Mouse (Mus musculus) bone marrow, adult 2 months (tissue): ENCODE results near the gene Tbc1d5. TPM values are rescaled to one million over a fixed set of nuclear protein-coding genes. Genes with fewer than 3 reads are reported as not detected.

Experiments
- H3K27ac ChIP-seq: fragments of 200-500 bp; 2 replicates; pipeline ENCODE4 v1.5.1; 2012; ENCODE audit warnings: low read depth, mild to moderate bottlenecking, control low read depth, inconsistent platforms, low read length; ENCODE audit not compliant: control insufficient read depth, poor library complexity, insufficient read depth
- H3K4me1 ChIP-seq: fragments of 200-500 bp; 2 replicates; pipeline ENCODE4 v1.6.1; 2011; ENCODE audit warnings: low read length; ENCODE audit not compliant: control insufficient read depth, insufficient read depth
- H3K4me3 ChIP-seq: fragments of 200-500 bp; replicated peaks from 2 replicates; pipeline ENCODE3; 2011; ENCODE audit warnings: mild to moderate bottlenecking, low read depth, low read length, control low read depth; ENCODE audit not compliant: control insufficient read depth
- CTCF ChIP-seq: fragments of 200-500 bp; IDR thresholded peaks from 2 replicates; pipeline ENCODE4 v1.5.1; 2011; ENCODE audit warnings: low read length, control low read depth; ENCODE audit not compliant: control insufficient read depth, insufficient read depth
- POLR2A ChIP-seq: fragments of 200-500 bp; IDR thresholded peaks from 2 replicates; pipeline ENCODE4 v1.6.1; 2011; ENCODE audit warnings: low read depth, mild to moderate bottlenecking, control low read depth, low read length, borderline replicate concordance; ENCODE audit not compliant: control insufficient read depth
- WGBS: fragments of 180-500 bp; shearing (Covaris S2); methylation state at CpG from one replicate; pipeline ENCODE4 v1.1.7; 2018; 5-methylcytosine and 5-hydroxymethylcytosine counted together
- polyA plus RNA-seq: library from polyadenylated mRNA; stranded (reverse); fragments of >200 nt; gene quantifications from 2 replicates; pipeline ENCODE4 v1.2.4, GENCODE M21; 2011; ENCODE audit warnings: low replicate concordance; ENCODE audit not compliant: missing spikeins, insufficient read depth, insufficient read length

Gene Tbc1d5
- polyA plus RNA-seq, 1 experiment: 9.0 TPM

- TF ChIP-seq CTCF (no peak), POLR2A (no peak)
- no peaks in the 10 kb centered on the region for H3K4me1 ChIP-seq
- H3K27ac ChIP-seq: no peak overlapping the region
- no peak overlapping the region for H3K4me3 ChIP-seq
- 80% methylated on average over 4 of the region's 4 CpGs for WGBS
Observed at GRCm38 (mm10) chr17:50788835-50789234, 390.3 kb downstream of the Tbc1d5 start.

GRCm38 (mm10) chr17:50775247-50775646, 403.9 kb downstream of the Tbc1d5 start:
- Histone ChIP-seq H3K27ac (no peak overlapping the region), H3K4me1 (no peaks in the 10 kb centered on the region), H3K4me3 (no peak overlapping the region)
- TF ChIP-seq CTCF (no peak), POLR2A (no peak)
- WGBS: 73% methylated on average over 3 of the region's 3 CpGs

GRCm38 (mm10) chr17:50764387-50764786, 414.8 kb downstream of the Tbc1d5 start:
- 92% methylated on average over 7 of the region's 7 CpGs for WGBS
- no peak overlapping the region for H3K4me3 ChIP-seq
- H3K27ac ChIP-seq: no peak overlapping the region
- TF ChIP-seq POLR2A (no peak), CTCF (no peak)
- H3K4me1 ChIP-seq: peaks cover 3% of the 10 kb centered on the region

- WGBS: 10% methylated on average over 5 of the region's 5 CpGs
- Histone ChIP-seq H3K27ac (no peak overlapping the region), H3K4me1 (peaks cover 3% of the 10 kb centered on the region), H3K4me3 (no peak overlapping the region)
- no peak for TF ChIP-seq CTCF
- no peak for TF ChIP-seq POLR2A
Observed at GRCm38 (mm10) chr17:50763407-50763806, 415.7 kb downstream of the Tbc1d5 start.

GRCm38 (mm10) chr17:50762231-50762630, 416.9 kb downstream of the Tbc1d5 start:
- no peak overlapping the region for H3K27ac ChIP-seq
- no peak overlapping the region for H3K4me3 ChIP-seq
- WGBS: 74% methylated on average over 5 of the region's 5 CpGs
- TF ChIP-seq CTCF (no peak), POLR2A (no peak)
- H3K4me1 ChIP-seq: peaks cover 3% of the 10 kb centered on the region

- 75% methylated on average over 5 of the region's 5 CpGs for WGBS
- no peak overlapping the region for H3K4me3 ChIP-seq
- no peak overlapping the region for H3K27ac ChIP-seq
- H3K4me1 ChIP-seq: peaks cover 3% of the 10 kb centered on the region
- TF ChIP-seq CTCF (no peak), POLR2A (no peak)
Observed at GRCm38 (mm10) chr17:50761082-50761481, 418.1 kb downstream of the Tbc1d5 start.

GRCm38 (mm10) chr17:50753356-50754138, 425.6 kb downstream of the Tbc1d5 start:
- Histone ChIP-seq H3K4me3 (no peak overlapping the region), H3K4me1 (no peaks in the 10 kb centered on the region), H3K27ac (no peak overlapping the region)
- 74% methylated on average over 9 of the region's 9 CpGs for WGBS
- TF ChIP-seq CTCF (no peak), POLR2A (no peak)

GRCm38 (mm10) chr17:50752753-50753152, 426.4 kb downstream of the Tbc1d5 start:
- Histone ChIP-seq H3K4me1 (no peaks in the 10 kb centered on the region), H3K4me3 (no peak overlapping the region), H3K27ac (no peak overlapping the region)
- TF ChIP-seq CTCF: no peak
- no peak for TF ChIP-seq POLR2A
- 90% methylated on average over 3 of the region's 3 CpGs for WGBS

GRCm38 (mm10) chr17:50751911-50752310, 427.2 kb downstream of the Tbc1d5 start:
- 91% methylated on average over 3 of the region's 3 CpGs for WGBS
- H3K27ac ChIP-seq: no peak overlapping the region
- H3K4me3 ChIP-seq: no peak overlapping the region
- TF ChIP-seq POLR2A (no peak), CTCF (no peak)
- no peaks in the 10 kb centered on the region for H3K4me1 ChIP-seq
